Mouse (Mus musculus): ENCODE results near the gene Tstd1. TPM values are rescaled to one million over a fixed set of nuclear protein-coding genes. Genes with fewer than 3 reads are reported as not detected.
A peak's percentile ranks its signal among the peaks of the same experiment; 100 is the strongest.

Tstd1 gene
- polyA plus RNA-seq, 1 experiment from 2014 or later: 4.6 TPM

GRCm38 (mm10) chr1:171432158-171432557 lies 13.5 kb downstream of the Tstd1 start:
- no peak overlapping the region for H3K4me3 ChIP-seq (ENCODE audit: low read depth, low read length)
- no peak overlapping the region for H3K4me2 ChIP-seq (ENCODE audit: low read depth, low read length)
- no peaks in the 10 kb centered on the region for H3K9me3 ChIP-seq (replicated peaks; ENCODE audit: control insufficient read depth, low read length)
- no peaks in the 10 kb centered on the region for H3K36me3 ChIP-seq (ENCODE audit: control insufficient read depth, insufficient read depth)
- no peak for ATAC-seq (ENCODE audit: low read depth)
- no peak overlapping the region for H3K9ac ChIP-seq (ENCODE audit: low read depth, low read length)
- H3K27ac ChIP-seq (ENCODE audit: low read length): no peak overlapping the region
- H3K27me3 ChIP-seq (ENCODE audit: control insufficient read depth, insufficient read depth, low read depth, low read length): peaks cover 12% of the 10 kb centered on the region
- WGBS (ENCODE audit: insufficient replicate concordance): 43% methylated on average over 5 of the region's 5 CpGs
- H3K4me1 ChIP-seq (ENCODE audit: control insufficient read depth, low read depth, low read length): no peaks in the 10 kb centered on the region; the same call in 1 of the 2 replicates

DNA sequence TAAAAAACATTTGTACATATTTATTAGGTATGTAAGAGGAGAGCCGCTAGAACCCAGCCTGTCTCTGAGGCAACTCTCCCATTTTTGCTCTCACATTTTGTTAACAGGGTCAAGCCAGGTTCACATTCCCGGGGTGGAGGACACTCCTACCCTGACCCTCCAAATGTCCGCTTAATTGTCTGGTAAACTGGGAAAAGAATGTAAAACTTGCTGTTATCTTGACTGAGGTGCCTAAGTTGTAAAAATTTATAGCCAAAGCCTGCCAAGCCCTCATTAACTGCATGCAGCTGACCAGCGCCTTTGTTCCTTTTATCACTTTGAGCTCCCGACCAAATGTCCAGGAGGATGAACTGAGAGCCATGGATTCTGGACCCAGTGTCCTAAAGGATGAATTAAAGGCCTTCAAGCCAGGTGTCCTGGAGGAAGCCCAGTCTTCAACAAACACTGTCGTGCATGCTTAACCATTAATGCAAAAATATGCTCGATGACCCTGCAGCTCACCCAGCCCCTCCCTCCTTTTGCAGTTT lies 16.7 kb downstream of the Tstd1 start:
- 43% methylated on average over 7 of the region's 7 CpGs for WGBS (ENCODE audit: insufficient replicate concordance)
- Histone ChIP-seq H3K4me2 (ENCODE audit: low read depth, low read length) (no peak overlapping the region), H3K27me3 (ENCODE audit: control insufficient read depth, insufficient read depth, low read depth, low read length) (peaks cover 39% of the 10 kb centered on the region), H3K36me3 (ENCODE audit: control insufficient read depth, insufficient read depth) (no peaks in the 10 kb centered on the region), H3K27ac (ENCODE audit: low read length) (no peak overlapping the region), H3K9me3 (replicated peaks; ENCODE audit: control insufficient read depth, low read length) (no peaks in the 10 kb centered on the region), H3K4me1 (ENCODE audit: control insufficient read depth, low read depth, low read length) (peaks cover 2% of the 10 kb centered on the region), H3K9ac (ENCODE audit: low read depth, low read length) (no peak overlapping the region), H3K4me3 (ENCODE audit: low read depth, low read length) (no peak overlapping the region)
- ATAC-seq (ENCODE audit: low read depth): no peak

GRCm38 (mm10) chr1:171435974-171436373 lies 17.3 kb downstream of the Tstd1 start:
- peaks cover 41% of the 10 kb centered on the region for H3K27me3 ChIP-seq (ENCODE audit: control insufficient read depth, insufficient read depth, low read depth, low read length)
- no peaks in the 10 kb centered on the region for H3K36me3 ChIP-seq (ENCODE audit: control insufficient read depth, insufficient read depth)
- H3K27ac ChIP-seq (ENCODE audit: low read length): no peak overlapping the region
- WGBS (ENCODE audit: insufficient replicate concordance): 52% methylated on average over 1 of the region's 1 CpGs
- H3K4me1 ChIP-seq (ENCODE audit: control insufficient read depth, low read depth, low read length): peaks cover 2% of the 10 kb centered on the region
- ATAC-seq (ENCODE audit: low read depth): no peak
- H3K4me3 ChIP-seq (ENCODE audit: low read depth, low read length): no peak overlapping the region
- no peak overlapping the region for H3K9ac ChIP-seq (ENCODE audit: low read depth, low read length)
- H3K4me2 ChIP-seq (ENCODE audit: low read depth, low read length): no peak overlapping the region
- H3K9me3 ChIP-seq (replicated peaks; ENCODE audit: control insufficient read depth, low read length): no peaks in the 10 kb centered on the region

DNA sequence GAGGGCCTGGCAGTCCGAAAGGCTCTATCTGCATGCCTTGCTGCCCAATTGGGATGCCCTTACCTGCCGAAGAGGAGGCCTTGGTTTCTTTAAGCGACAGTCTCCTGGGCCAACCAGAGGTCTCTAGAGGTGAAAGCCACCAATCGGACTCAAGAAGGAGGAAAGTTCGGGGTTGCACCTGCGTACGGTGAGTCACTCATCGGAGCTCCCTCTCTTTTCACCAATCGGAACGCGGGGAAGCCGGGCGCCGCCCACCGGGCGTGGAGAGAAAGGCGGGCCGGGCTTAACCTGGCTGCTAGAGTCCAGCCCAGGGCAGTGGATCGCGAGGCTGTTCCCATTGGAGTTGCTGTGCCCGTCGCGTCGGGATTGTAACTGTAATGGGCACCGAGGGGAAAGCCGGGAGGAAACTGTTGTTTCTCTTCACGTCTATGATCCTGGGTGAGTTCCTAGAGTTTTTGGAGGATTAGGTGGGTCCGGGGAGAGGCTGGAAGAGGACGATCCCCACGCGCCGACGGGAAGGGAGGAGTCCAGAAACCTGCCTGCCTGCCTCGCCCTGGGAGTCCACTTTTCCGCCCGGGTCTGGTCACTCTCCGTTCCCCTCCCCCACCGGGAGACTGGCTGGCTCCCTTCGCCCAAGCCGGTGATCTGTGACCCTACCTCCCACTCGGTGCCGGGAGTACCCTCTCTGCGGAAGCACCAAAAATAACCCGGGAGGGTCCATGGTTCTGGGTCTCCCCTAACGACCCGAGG lies 18.8 kb downstream of the Tstd1 start, which contains the start of gene F11r:
Gene F11r, plus strand, starts transcription at position 272 of the 750 bp plus-strand sequence.
- H3K36me3 ChIP-seq (ENCODE audit: control insufficient read depth, insufficient read depth): no peaks in the 10 kb centered on the region
- peak within 1 kb of the TSS; percentile 68 for H3K27ac ChIP-seq (ENCODE audit: low read length)
- ATAC-seq (ENCODE audit: low read depth): peak; percentile 88
- H3K4me3 ChIP-seq (ENCODE audit: low read depth, low read length): peak within 1 kb of the TSS; percentile 51
- peak within 1 kb of the TSS; percentile 8 for H3K9ac ChIP-seq (ENCODE audit: low read depth, low read length)
- peaks cover 13% of the 10 kb centered on the region for H3K4me1 ChIP-seq (ENCODE audit: control insufficient read depth, low read depth, low read length)
- 2% methylated on average over 46 of the region's 46 CpGs for whole genome bisulfite sequencing (ENCODE audit: insufficient replicate concordance)
- peak within 1 kb of the TSS; percentile 37 for H3K4me2 ChIP-seq (ENCODE audit: low read depth, low read length)
- peaks cover 41% of the 10 kb centered on the region for H3K27me3 ChIP-seq (ENCODE audit: control insufficient read depth, insufficient read depth, low read depth, low read length)
- H3K9me3 ChIP-seq (replicated peaks; ENCODE audit: control insufficient read depth, low read length): no peaks in the 10 kb centered on the region

GRCm38 (mm10) chr1:171438014-171438670 lies 19.5 kb downstream of the Tstd1 start:
- 4% methylated on average over 18 of the region's 18 CpGs for WGBS (ENCODE audit: insufficient replicate concordance)
- Histone ChIP-seq H3K4me2 (ENCODE audit: low read depth, low read length) (peak overlapping the region; percentile 37), H3K4me3 (ENCODE audit: low read depth, low read length) (peak overlapping the region; percentile 51), H3K9ac (ENCODE audit: low read depth, low read length) (peak overlapping the region; percentile 8), H3K27ac (ENCODE audit: low read length) (peak overlapping the region; percentile 68; the same call in 1 of the 2 replicates), H3K27me3 (ENCODE audit: control insufficient read depth, insufficient read depth, low read depth, low read length) (peaks cover 41% of the 10 kb centered on the region), H3K9me3 (replicated peaks; ENCODE audit: control insufficient read depth, low read length) (no peaks in the 10 kb centered on the region), H3K4me1 (ENCODE audit: control insufficient read depth, low read depth, low read length) (peaks cover 13% of the 10 kb centered on the region), H3K36me3 (ENCODE audit: control insufficient read depth, insufficient read depth) (no peaks in the 10 kb centered on the region)
- no peak for ATAC-seq (ENCODE audit: low read depth)

GRCm38 (mm10) chr1:171439072-171439471 lies 20.4 kb downstream of the Tstd1 start:
- Histone ChIP-seq H3K36me3 (ENCODE audit: control insufficient read depth, insufficient read depth) (no peaks in the 10 kb centered on the region), H3K27me3 (ENCODE audit: control insufficient read depth, insufficient read depth, low read depth, low read length) (peaks cover 41% of the 10 kb centered on the region), H3K27ac (ENCODE audit: low read length) (no peak overlapping the region), H3K9ac (ENCODE audit: low read depth, low read length) (no peak overlapping the region), H3K4me3 (ENCODE audit: low read depth, low read length) (peak overlapping the region; percentile 51), H3K4me2 (ENCODE audit: low read depth, low read length) (peak overlapping the region; percentile 38), H3K4me1 (ENCODE audit: control insufficient read depth, low read depth, low read length) (peaks cover 13% of the 10 kb centered on the region), H3K9me3 (replicated peaks; ENCODE audit: control insufficient read depth, low read length) (no peaks in the 10 kb centered on the region; the same call in 1 of the 2 replicates)
- WGBS (ENCODE audit: insufficient replicate concordance): 19% methylated on average over 8 of the region's 8 CpGs
- no peak for ATAC-seq (ENCODE audit: low read depth)

DNA sequence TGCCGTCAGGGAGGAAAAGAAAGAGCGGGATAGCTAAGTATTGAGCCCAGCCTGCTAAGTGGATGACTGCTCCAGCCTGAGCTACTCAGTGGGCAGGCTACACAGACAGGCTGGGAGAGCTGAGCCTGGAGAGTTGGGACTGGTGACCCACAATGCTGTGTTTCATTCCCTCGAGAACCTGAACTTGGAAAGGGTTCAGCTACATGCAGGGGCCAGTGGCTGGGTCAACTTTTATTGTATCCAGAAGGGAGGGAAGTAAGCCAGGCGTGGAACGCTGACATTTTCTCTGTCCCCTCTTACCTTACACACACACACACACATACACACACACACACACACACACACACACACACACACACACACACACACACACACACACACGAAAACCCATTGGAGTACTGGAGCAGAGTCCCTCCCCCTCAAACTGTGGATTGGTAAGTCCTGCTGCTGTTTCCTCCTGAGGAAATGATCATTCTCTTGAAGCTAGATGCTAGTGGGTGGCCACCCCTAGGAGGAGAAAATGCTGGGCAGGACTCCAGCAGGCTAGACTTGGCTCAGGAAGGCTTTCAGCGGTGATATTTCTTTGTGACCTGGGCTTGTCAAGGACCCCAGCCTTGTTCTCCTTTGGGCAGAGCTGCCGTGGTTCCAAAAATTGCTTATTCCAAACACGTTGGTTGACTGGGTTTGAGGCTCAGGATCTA lies 21.5 kb downstream of the Tstd1 start:
- Histone ChIP-seq H3K9ac (ENCODE audit: low read depth, low read length) (peak overlapping the region; percentile 18; the same call in 1 of the 2 replicates), H3K9me3 (replicated peaks; ENCODE audit: control insufficient read depth, low read length) (no peaks in the 10 kb centered on the region; the same call in 1 of the 2 replicates), H3K4me1 (ENCODE audit: control insufficient read depth, low read depth, low read length) (peaks cover 13% of the 10 kb centered on the region), H3K4me2 (ENCODE audit: low read depth, low read length) (peak overlapping the region; percentile 38), H3K4me3 (ENCODE audit: low read depth, low read length) (peak overlapping the region; percentile 27; the same call in 1 of the 2 replicates), H3K36me3 (ENCODE audit: control insufficient read depth, insufficient read depth) (no peaks in the 10 kb centered on the region), H3K27ac (ENCODE audit: low read length) (peak overlapping the region; percentile 41; the same call in 1 of the 2 replicates), H3K27me3 (ENCODE audit: control insufficient read depth, insufficient read depth, low read depth, low read length) (peaks cover 40% of the 10 kb centered on the region)
- WGBS (ENCODE audit: insufficient replicate concordance): 15% methylated on average over 8 of the region's 9 CpGs
- ATAC-seq (ENCODE audit: low read depth): no peak

- Histone ChIP-seq H3K27me3 (ENCODE audit: control insufficient read depth, insufficient read depth, low read depth, low read length) (peaks cover 33% of the 10 kb centered on the region), H3K9me3 (replicated peaks; ENCODE audit: control insufficient read depth, low read length) (no peaks in the 10 kb centered on the region; the same call in 1 of the 2 replicates), H3K36me3 (ENCODE audit: control insufficient read depth, insufficient read depth) (no peaks in the 10 kb centered on the region), H3K4me3 (ENCODE audit: low read depth, low read length) (peak overlapping the region; percentile 13), H3K4me2 (ENCODE audit: low read depth, low read length) (peak overlapping the region; percentile 48), H3K27ac (ENCODE audit: low read length) (peak overlapping the region; percentile 56), H3K4me1 (ENCODE audit: control insufficient read depth, low read depth, low read length) (peaks cover 13% of the 10 kb centered on the region), H3K9ac (ENCODE audit: low read depth, low read length) (no peak overlapping the region)
- WGBS (ENCODE audit: insufficient replicate concordance): 10% methylated on average over 7 of the region's 7 CpGs
- peak; percentile 31 for ATAC-seq (ENCODE audit: low read depth)
Measured at GRCm38 (mm10) chr1:171441466-171442412, 23.1 kb downstream of the Tstd1 start.

All from liver, embryonic 16.5 days (tissue).